Mouse (Mus musculus): ENCODE measurements around the gene Ano3.

- TF ChIP-seq CTCF (IDR thresholded peaks at IDR 0.05; ENCODE audit: extremely low read depth, insufficient read depth, insufficient read length, insufficient replicate concordance), result no peak
- no peak for TF ChIP-seq POLR2A (IDR thresholded peaks at IDR 0.05; ENCODE audit: low read depth, low read length)
Measured at GRCm38 (mm10) chr2:110795433-110795832, 155.3 kb downstream of the Ano3 start.

Measured in spleen, adult 2 months (tissue).